Mouse (Mus musculus): Measurements from ENCODE around the gene Nectin1. TPM values are rescaled to one million over a fixed set of nuclear protein-coding genes. Genes with fewer than 3 reads are reported as not detected.

The Nectin1 gene
- polyA plus RNA-seq (2015; fragmentation: Nextera tagmentation; extraction: Ambion mirVana) = 10.8 and 11.0 TPM in 2 replicates

GRCm38 (mm10) chr9:43743647-43744137 is at the start of gene Nectin1:
Gene Nectin1 (plus strand): TSS chr9:43743984.
- H3K9me3 ChIP-seq = no peaks in the 10 kb centered on the region
- peak within 1 kb of the TSS; percentile 98 for H3K9ac ChIP-seq (replicated peaks)
- H3K36me3 ChIP-seq = no peaks in the 10 kb centered on the region
- peak within 1 kb of the TSS; percentile 91 for H3K4me2 ChIP-seq (replicated peaks)
- H3K4me1 ChIP-seq (replicated peaks) = peaks cover 50% of the 10 kb centered on the region
- ATAC-seq = peak; percentile 92
- peaks cover 10% of the 10 kb centered on the region; the same call in 1 of the 2 replicates for H3K27me3 ChIP-seq
- peak within 1 kb of the TSS; percentile 99 for H3K27ac ChIP-seq
- H3K4me3 ChIP-seq (replicated peaks) = peak within 1 kb of the TSS; percentile 95
- under 1% methylated on average over 49 of the region's 51 CpGs for WGBS

GRCm38 (mm10) chr9:43698080-43698712 is 45.6 kb upstream of the Nectin1 start:
- Histone ChIP-seq H3K36me3 (no peaks in the 10 kb centered on the region), H3K4me3 (replicated peaks) (no peak overlapping the region), H3K9me3 (no peaks in the 10 kb centered on the region), H3K4me1 (replicated peaks) (peaks cover 37% of the 10 kb centered on the region), H3K27me3 (no peaks in the 10 kb centered on the region), H3K9ac (replicated peaks) (no peak overlapping the region), H3K27ac (no peak overlapping the region), H3K4me2 (replicated peaks) (no peak overlapping the region)
- WGBS = 12% methylated on average over 8 of the region's 8 CpGs
- ATAC-seq = no peak

- Histone ChIP-seq H3K9me3 (no peaks in the 10 kb centered on the region), H3K9ac (replicated peaks) (no peak overlapping the region), H3K4me3 (replicated peaks) (no peak overlapping the region), H3K27me3 (no peaks in the 10 kb centered on the region), H3K4me2 (replicated peaks) (no peak overlapping the region), H3K27ac (peak overlapping the region; percentile 73), H3K36me3 (no peaks in the 10 kb centered on the region), H3K4me1 (replicated peaks) (peaks cover 37% of the 10 kb centered on the region)
- ATAC-seq = peak; percentile 9; the same call in 1 of the 2 replicates
- WGBS = 74% methylated on average over 10 of the region's 10 CpGs
Measured at GRCm38 (mm10) chr9:43698841-43699240, 44.9 kb upstream of the Nectin1 start.

- Histone ChIP-seq H3K36me3 (no peaks in the 10 kb centered on the region), H3K4me1 (replicated peaks) (peaks cover 37% of the 10 kb centered on the region), H3K27ac (peak overlapping the region; percentile 73), H3K9ac (replicated peaks) (no peak overlapping the region), H3K27me3 (no peaks in the 10 kb centered on the region), H3K9me3 (no peaks in the 10 kb centered on the region), H3K4me3 (replicated peaks) (no peak overlapping the region), H3K4me2 (replicated peaks) (0 out of 2 replicates have a peak overlapping the region, but pooled peaks have one; percentile 13)
- 37% methylated on average over 11 of the region's 11 CpGs for WGBS
- peak; percentile 84 for ATAC-seq
Measured at GRCm38 (mm10) chr9:43699417-43700225, 44.2 kb upstream of the Nectin1 start.

GRCm38 (mm10) chr9:43700226-43700579 is 43.6 kb upstream of the Nectin1 start:
- no peak for ATAC-seq
- Histone ChIP-seq H3K4me3 (replicated peaks) (no peak overlapping the region), H3K27ac (peak overlapping the region; percentile 73; the same call in 1 of the 2 replicates), H3K4me1 (replicated peaks) (peaks cover 37% of the 10 kb centered on the region), H3K4me2 (replicated peaks) (no peak overlapping the region), H3K9me3 (no peaks in the 10 kb centered on the region), H3K9ac (replicated peaks) (no peak overlapping the region), H3K27me3 (no peaks in the 10 kb centered on the region), H3K36me3 (no peaks in the 10 kb centered on the region)
- WGBS = 60% methylated on average over 3 of the region's 3 CpGs

GRCm38 (mm10) chr9:43701748-43702147 is 42.0 kb upstream of the Nectin1 start:
- H3K27ac ChIP-seq = no peak overlapping the region
- H3K27me3 ChIP-seq = no peaks in the 10 kb centered on the region
- peaks cover 37% of the 10 kb centered on the region for H3K4me1 ChIP-seq (replicated peaks)
- H3K4me2 ChIP-seq (replicated peaks) = no peak overlapping the region
- H3K36me3 ChIP-seq = no peaks in the 10 kb centered on the region
- no peak overlapping the region for H3K4me3 ChIP-seq (replicated peaks)
- ATAC-seq = no peak
- no peak overlapping the region for H3K9ac ChIP-seq (replicated peaks)
- no peaks in the 10 kb centered on the region for H3K9me3 ChIP-seq

GRCm38 (mm10) chr9:43707571-43707970 is 36.2 kb upstream of the Nectin1 start:
- H3K27ac ChIP-seq = no peak overlapping the region
- ATAC-seq = no peak
- H3K9me3 ChIP-seq = no peaks in the 10 kb centered on the region
- WGBS = 88% methylated on average over 4 of the region's 4 CpGs
- H3K36me3 ChIP-seq = no peaks in the 10 kb centered on the region
- H3K27me3 ChIP-seq = no peaks in the 10 kb centered on the region
- H3K4me3 ChIP-seq (replicated peaks) = no peak overlapping the region
- no peak overlapping the region for H3K4me2 ChIP-seq (replicated peaks)
- no peak overlapping the region for H3K9ac ChIP-seq (replicated peaks)
- 0 out of 2 replicates have a peak, but pooled peaks cover 5% of the 10 kb centered on the region for H3K4me1 ChIP-seq (replicated peaks)

GRCm38 (mm10) chr9:43708715-43709114 is 35.1 kb upstream of the Nectin1 start:
- no peak for ATAC-seq
- H3K27ac ChIP-seq = no peak overlapping the region
- no peak overlapping the region for H3K9ac ChIP-seq (replicated peaks)
- no peak overlapping the region for H3K4me3 ChIP-seq (replicated peaks)
- no peaks in the 10 kb centered on the region for H3K36me3 ChIP-seq
- H3K27me3 ChIP-seq = no peaks in the 10 kb centered on the region
- no peak overlapping the region for H3K4me2 ChIP-seq (replicated peaks)
- 0 out of 2 replicates have a peak, but pooled peaks cover 5% of the 10 kb centered on the region for H3K4me1 ChIP-seq (replicated peaks)
- 93% methylated on average over 2 of the region's 2 CpGs for WGBS
- H3K9me3 ChIP-seq = no peaks in the 10 kb centered on the region

GRCm38 (mm10) chr9:43713432-43713831 is 30.4 kb upstream of the Nectin1 start:
- no peak overlapping the region for H3K9ac ChIP-seq (replicated peaks)
- H3K36me3 ChIP-seq = no peaks in the 10 kb centered on the region
- H3K4me1 ChIP-seq (replicated peaks) = peaks cover 13% of the 10 kb centered on the region
- H3K27me3 ChIP-seq = no peaks in the 10 kb centered on the region; the same call in 1 of the 2 replicates
- no peak overlapping the region for H3K4me2 ChIP-seq (replicated peaks)
- no peaks in the 10 kb centered on the region for H3K9me3 ChIP-seq
- H3K4me3 ChIP-seq (replicated peaks) = no peak overlapping the region
- WGBS = 84% methylated on average over 3 of the region's 3 CpGs
- H3K27ac ChIP-seq = no peak overlapping the region
- no peak for ATAC-seq

- H3K4me3 ChIP-seq (replicated peaks) = no peak overlapping the region
- no peak for ATAC-seq
- H3K4me1 ChIP-seq (replicated peaks) = peaks cover 13% of the 10 kb centered on the region
- H3K9me3 ChIP-seq = no peaks in the 10 kb centered on the region
- H3K27ac ChIP-seq = no peak overlapping the region
- H3K4me2 ChIP-seq (replicated peaks) = no peak overlapping the region
- H3K9ac ChIP-seq (replicated peaks) = no peak overlapping the region
- no peaks in the 10 kb centered on the region; the same call in 1 of the 2 replicates for H3K27me3 ChIP-seq
- WGBS = 76% methylated on average over 4 of the region's 4 CpGs
- no peaks in the 10 kb centered on the region for H3K36me3 ChIP-seq
Measured at GRCm38 (mm10) chr9:43719407-43719839, 24.4 kb upstream of the Nectin1 start.

GRCm38 (mm10) chr9:43720046-43720445 is 23.7 kb upstream of the Nectin1 start:
- peaks cover 14% of the 10 kb centered on the region for H3K4me1 ChIP-seq (replicated peaks)
- no peaks in the 10 kb centered on the region; the same call in 1 of the 2 replicates for H3K27me3 ChIP-seq
- H3K27ac ChIP-seq = no peak overlapping the region
- no peaks in the 10 kb centered on the region for H3K9me3 ChIP-seq
- H3K36me3 ChIP-seq = no peaks in the 10 kb centered on the region
- WGBS = 69% methylated on average over 1 of the region's 1 CpGs
- no peak overlapping the region for H3K4me2 ChIP-seq (replicated peaks)
- no peak overlapping the region for H3K9ac ChIP-seq (replicated peaks)
- H3K4me3 ChIP-seq (replicated peaks) = no peak overlapping the region
- ATAC-seq = no peak

- Histone ChIP-seq H3K36me3 (no peaks in the 10 kb centered on the region), H3K4me2 (replicated peaks) (no peak overlapping the region), H3K4me3 (replicated peaks) (no peak overlapping the region), H3K9me3 (no peaks in the 10 kb centered on the region), H3K27me3 (0 out of 2 replicates have a peak, but pooled peaks cover 4% of the 10 kb centered on the region), H3K27ac (no peak overlapping the region), H3K4me1 (replicated peaks) (0 out of 2 replicates have a peak, but pooled peaks cover 6% of the 10 kb centered on the region), H3K9ac (replicated peaks) (no peak overlapping the region)
- WGBS = 12% methylated on average over 4 of the region's 4 CpGs
- no peak for ATAC-seq
Measured at GRCm38 (mm10) chr9:43724093-43724492, 19.7 kb upstream of the Nectin1 start.

All from midbrain, embryonic 13.5 days (tissue).